Mouse (Mus musculus) heart, adult 2 months (tissue): Measurements from ENCODE around the gene Fshr. TPM values are rescaled to one million over a fixed set of nuclear protein-coding genes. Genes with fewer than 3 reads are reported as not detected.

Experiments
- DNase-seq, 2 experiments: peaks; one replicate each; pipeline ENCODE4 v3.0.0; 2021
- H3K27ac ChIP-seq: fragments of 200-600 bp; 2 replicates; pipeline ENCODE4 v1.8.1; 2022
- H3K27me3 ChIP-seq: fragments of 200-500 bp; 2 replicates; pipeline ENCODE4 v1.6.1; 2012; ENCODE audit warnings: mild to moderate bottlenecking, low read length, inconsistent platforms, mixed read lengths; ENCODE audit not compliant: control insufficient read depth, insufficient read depth
- H3K36me3 ChIP-seq: fragments of 200-500 bp; 2 replicates; pipeline ENCODE4 v1.6.1; 2012; ENCODE audit warnings: low read length, inconsistent platforms; ENCODE audit not compliant: control insufficient read depth, insufficient read depth
- H3K4me1 ChIP-seq: fragments of 200-500 bp; 2 replicates; pipeline ENCODE4 v1.6.1; 2011; ENCODE audit warnings: low read length; ENCODE audit not compliant: control insufficient read depth, insufficient read depth
- H3K4me3 ChIP-seq: fragments of 200-600 bp; 2 replicates; pipeline ENCODE4 v1.8.1; 2022
- H3K79me2 ChIP-seq: fragments of 200-500 bp; replicated peaks from 2 replicates; pipeline ENCODE4 v1.6.1; 2012; ENCODE audit warnings: mild to moderate bottlenecking, inconsistent platforms, low read length, moderate library complexity, mixed read lengths; ENCODE audit not compliant: control insufficient read depth, insufficient read depth
- H3K9ac ChIP-seq: fragments of 200-500 bp; 2 replicates; pipeline ENCODE4 v1.6.1; 2012; ENCODE audit warnings: low read depth, mild to moderate bottlenecking, control low read depth, inconsistent platforms, low read length, mixed read lengths
- CTCF ChIP-seq: fragments of 200-600 bp; IDR thresholded peaks from 2 replicates; pipeline ENCODE4 v1.8.1; 2022; ENCODE audit warnings: antibody characterized with exemption, mild to moderate bottlenecking, moderate library complexity
- EP300 ChIP-seq: fragments of 200-500 bp; IDR thresholded peaks from 2 replicates; pipeline ENCODE4 v1.6.1; 2011; ENCODE audit warnings: low read depth, low read length, control low read depth; ENCODE audit not compliant: insufficient read depth
- POLR2A ChIP-seq: fragments of 200-500 bp; IDR thresholded peaks from 2 replicates; pipeline ENCODE4 v1.6.1; 2011; ENCODE audit warnings: mild to moderate bottlenecking, low read depth, low read length, control low read depth; ENCODE audit not compliant: insufficient read depth
- WGBS: fragments of 180-500 bp; shearing (Covaris S2); methylation state at CpG from one replicate; pipeline ENCODE4 v1.1.7; 2018; 5-methylcytosine and 5-hydroxymethylcytosine counted together
- intact Hi-C: fragments of 180-260 bp; cut with DNase I; formaldehyde crosslinking; loops from one replicate; pipeline ENCODE4 v1.15.1; 2025
- polyA plus RNA-seq: library from polyadenylated mRNA; depleted of rRNA; stranded (reverse); fragments of >200 nt; gene quantifications from 2 replicates; pipeline ENCODE4 v1.2.3, GENCODE M21; 2012
- total RNA-seq, 2 experiments: library from RNA; stranded (reverse); gene quantifications; 2 replicates each; pipeline ENCODE4 v1.2.3; 2021

Gene Fshr
- total and polyA plus RNA-seq, 3 experiments: not detected

GRCm38 (mm10) chr17:89082897-89083296 is 117.6 kb downstream of the Fshr start:
- DNase-seq: no peak
- 32% methylated on average over 2 of the region's 2 CpGs for WGBS
- Histone ChIP-seq H3K79me2 (no peaks in the 10 kb centered on the region), H3K36me3 (no peaks in the 10 kb centered on the region), H3K9ac (no peak overlapping the region), H3K27ac (no peak overlapping the region), H3K4me1 (no peaks in the 10 kb centered on the region), H3K27me3 (no peaks in the 10 kb centered on the region), H3K4me3 (no peak overlapping the region)
- intact Hi-C loops: no loop called here
- TF ChIP-seq CTCF: no peak
- TF ChIP-seq POLR2A: no peak
- no peak for TF ChIP-seq EP300

GRCm38 (mm10) chr17:89079706-89080105 is 120.8 kb downstream of the Fshr start:
- no peak overlapping the region for H3K4me3 ChIP-seq
- DNase-seq: no peak
- WGBS: 84% methylated on average over 5 of the region's 5 CpGs
- TF ChIP-seq EP300 (no peak), POLR2A (no peak), CTCF (no peak)
- no peak overlapping the region for H3K27ac ChIP-seq
- intact Hi-C loops: no loop called here
- H3K9ac ChIP-seq: no peak overlapping the region
- no peaks in the 10 kb centered on the region for H3K27me3 ChIP-seq
- H3K4me1 ChIP-seq: no peaks in the 10 kb centered on the region
- no peaks in the 10 kb centered on the region for H3K79me2 ChIP-seq
- H3K36me3 ChIP-seq: no peaks in the 10 kb centered on the region

- Histone ChIP-seq H3K9ac (no peak overlapping the region), H3K4me1 (no peaks in the 10 kb centered on the region), H3K36me3 (no peaks in the 10 kb centered on the region), H3K79me2 (no peaks in the 10 kb centered on the region), H3K4me3 (no peak overlapping the region), H3K27me3 (no peaks in the 10 kb centered on the region), H3K27ac (no peak overlapping the region)
- intact Hi-C loops: no loop called here
- 37% methylated on average over 3 of the region's 3 CpGs for WGBS
- TF ChIP-seq CTCF: no peak
- no peak for TF ChIP-seq EP300
- TF ChIP-seq POLR2A: no peak
- DNase-seq: no peak
Measured at GRCm38 (mm10) chr17:89064327-89065095, 136.0 kb downstream of the Fshr start.

GRCm38 (mm10) chr17:89062348-89062949 is 138.0 kb downstream of the Fshr start:
- H3K27ac ChIP-seq: no peak overlapping the region
- no peaks in the 10 kb centered on the region for H3K27me3 ChIP-seq

GRCm38 (mm10) chr17:89051031-89051563 is 149.4 kb downstream of the Fshr start:
- Histone ChIP-seq H3K27me3 (no peaks in the 10 kb centered on the region), H3K9ac (no peak overlapping the region), H3K4me1 (no peaks in the 10 kb centered on the region), H3K79me2 (no peaks in the 10 kb centered on the region), H3K36me3 (no peaks in the 10 kb centered on the region), H3K27ac (no peak overlapping the region), H3K4me3 (no peak overlapping the region)
- WGBS: 57% methylated on average over 3 of the region's 3 CpGs
- TF ChIP-seq CTCF: no peak
- TF ChIP-seq POLR2A: no peak
- TF ChIP-seq EP300: no peak
- intact Hi-C loops: no loop called here
- DNase-seq: no peak

More at GRCm38 (mm10) chr17:89062348-89062949, 138.0 kb downstream of the Fshr start:
- no peak for DNase-seq
- Histone ChIP-seq H3K4me3 (no peak overlapping the region), H3K9ac (no peak overlapping the region), H3K36me3 (no peaks in the 10 kb centered on the region), H3K79me2 (no peaks in the 10 kb centered on the region), H3K4me1 (no peaks in the 10 kb centered on the region)
- TF ChIP-seq EP300 (no peak), POLR2A (no peak), CTCF (no peak)
- WGBS: 80% methylated on average over 8 of the region's 8 CpGs
- intact Hi-C loops: no loop called here

- Histone ChIP-seq H3K36me3 (no peaks in the 10 kb centered on the region), H3K9ac (no peak overlapping the region), H3K79me2 (no peaks in the 10 kb centered on the region), H3K4me1 (no peaks in the 10 kb centered on the region), H3K27ac (no peak overlapping the region), H3K4me3 (no peak overlapping the region), H3K27me3 (no peaks in the 10 kb centered on the region)
- no peak for DNase-seq
- 56% methylated on average over 2 of the region's 2 CpGs for WGBS
- no peak for TF ChIP-seq POLR2A
- TF ChIP-seq CTCF: no peak
- TF ChIP-seq EP300: no peak
- intact Hi-C loops: no loop called here
Measured at GRCm38 (mm10) chr17:89049071-89049470, 151.4 kb downstream of the Fshr start.
